Mouse (Mus musculus): ENCODE data around the gene Wdr81. TPM values are rescaled to one million over a fixed set of nuclear protein-coding genes. Genes with fewer than 3 reads are reported as not detected.

Gene Wdr81
- total RNA-seq, 1 experiment from 2014 or later = 16.5 TPM

DNA sequence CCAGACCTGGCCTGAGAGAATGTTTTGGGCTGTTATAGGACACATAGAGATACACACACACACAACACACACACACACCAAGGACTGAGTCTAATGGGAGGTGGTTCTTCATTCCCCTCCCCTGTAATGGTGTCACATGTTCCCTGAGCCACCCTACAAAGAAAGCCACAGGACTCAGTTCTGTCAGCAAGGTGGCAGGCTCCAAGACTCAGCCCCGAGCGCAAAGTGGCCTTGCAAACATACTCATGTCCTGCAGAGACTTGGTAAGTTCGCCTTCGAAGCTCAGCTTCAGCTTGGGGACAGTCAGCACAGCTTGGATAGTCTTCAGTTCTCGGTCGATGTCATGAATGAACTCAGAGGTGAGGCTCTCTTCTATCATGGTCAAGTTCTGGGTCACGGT, 43.9 kb downstream of the Wdr81 start:
- ATAC-seq (replicated peaks; ENCODE audit: insufficient number of reproducible peaks, low FRiP score, low TSS enrichment, poor library complexity, severe bottlenecking) = no peak

DNA sequence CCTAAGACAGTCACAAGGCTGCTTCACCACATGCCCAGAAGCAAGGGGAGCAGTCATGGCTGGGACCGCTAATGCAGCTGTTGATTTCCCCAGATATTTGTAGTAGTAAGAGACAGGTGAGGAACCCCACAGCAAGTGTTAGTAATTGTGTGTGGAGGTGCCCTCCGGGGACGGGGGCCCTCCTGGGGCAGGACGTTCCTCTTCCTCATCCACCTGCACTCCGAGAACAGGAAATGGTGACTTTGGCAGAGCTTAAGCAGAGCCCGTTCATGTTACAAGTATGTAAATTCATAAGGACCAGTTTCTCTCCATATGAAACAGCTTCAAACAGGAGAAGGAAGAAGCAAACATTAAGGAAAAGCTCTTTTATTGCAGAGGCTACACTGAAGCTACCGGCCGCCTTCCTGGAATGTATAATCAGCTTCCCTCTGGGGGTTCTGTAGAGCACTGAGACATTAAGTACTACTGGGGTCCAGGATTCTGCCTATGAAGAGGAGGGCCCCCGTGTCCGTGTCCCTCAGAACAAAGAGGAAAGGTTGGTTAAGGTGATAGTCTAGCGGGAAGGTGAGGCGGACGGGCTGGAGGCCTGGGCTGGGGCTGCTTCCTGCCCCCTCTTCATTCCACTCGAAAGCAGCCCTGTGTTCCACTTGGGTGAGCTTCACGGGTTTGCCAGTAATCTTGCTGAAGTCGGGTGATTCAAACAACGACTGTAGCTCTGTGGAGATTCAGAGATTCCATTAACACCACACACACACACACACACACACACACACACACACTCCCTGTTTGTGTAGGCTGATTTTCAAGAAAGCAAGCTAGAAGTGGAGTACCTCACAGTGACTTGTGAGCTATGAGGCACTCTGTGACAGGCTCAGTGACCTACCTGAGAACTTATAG, 44.6 kb downstream of the Wdr81 start:
- ATAC-seq (replicated peaks; ENCODE audit: insufficient number of reproducible peaks, low FRiP score, low TSS enrichment, poor library complexity, severe bottlenecking) = no peak

DNA sequence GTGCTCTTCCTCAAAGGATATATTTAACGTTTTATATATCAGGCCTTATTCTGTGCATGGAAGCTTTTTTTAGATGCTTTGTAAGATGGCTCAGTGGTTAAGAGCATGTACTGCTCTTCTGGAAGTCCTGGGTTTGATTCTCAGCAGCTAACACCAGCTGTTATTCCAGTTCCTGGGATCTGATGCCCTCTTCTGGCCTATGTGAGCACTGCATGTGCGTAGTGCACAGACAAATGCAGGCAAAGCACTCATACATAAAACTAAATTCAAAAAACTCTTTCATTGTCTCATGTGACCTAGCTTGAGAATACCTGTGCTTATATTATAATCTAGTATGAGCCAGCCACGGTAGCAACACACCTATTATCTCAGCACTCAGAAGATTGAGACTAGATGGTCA, 47.7 kb downstream of the Wdr81 start:
- ATAC-seq (replicated peaks; ENCODE audit: insufficient number of reproducible peaks, low FRiP score, low TSS enrichment, poor library complexity, severe bottlenecking) = peak; percentile 48; the same call in 1 of the 2 replicates

DNA sequence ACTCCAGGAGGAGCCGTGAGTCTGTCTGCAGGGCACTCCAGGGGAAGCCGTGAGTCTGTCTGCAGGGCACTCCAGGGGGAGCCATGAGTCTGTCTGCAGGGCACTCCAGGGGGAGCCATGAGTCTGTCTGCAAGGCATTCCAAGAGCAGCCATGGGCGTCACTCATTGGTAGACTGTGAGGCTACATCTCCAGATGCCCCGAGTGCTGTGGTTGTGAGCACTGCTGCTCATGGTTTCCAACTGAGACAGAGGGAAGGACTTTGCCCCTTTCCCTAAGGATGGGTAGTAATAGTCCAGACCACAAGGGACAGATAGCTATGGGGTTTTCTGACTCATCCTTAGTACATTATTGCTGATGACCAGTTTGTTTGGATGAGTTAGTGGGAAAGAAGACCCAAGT, 48.4 kb downstream of the Wdr81 start:
- no peak for ATAC-seq (replicated peaks; ENCODE audit: insufficient number of reproducible peaks, low FRiP score, low TSS enrichment, poor library complexity, severe bottlenecking)

DNA sequence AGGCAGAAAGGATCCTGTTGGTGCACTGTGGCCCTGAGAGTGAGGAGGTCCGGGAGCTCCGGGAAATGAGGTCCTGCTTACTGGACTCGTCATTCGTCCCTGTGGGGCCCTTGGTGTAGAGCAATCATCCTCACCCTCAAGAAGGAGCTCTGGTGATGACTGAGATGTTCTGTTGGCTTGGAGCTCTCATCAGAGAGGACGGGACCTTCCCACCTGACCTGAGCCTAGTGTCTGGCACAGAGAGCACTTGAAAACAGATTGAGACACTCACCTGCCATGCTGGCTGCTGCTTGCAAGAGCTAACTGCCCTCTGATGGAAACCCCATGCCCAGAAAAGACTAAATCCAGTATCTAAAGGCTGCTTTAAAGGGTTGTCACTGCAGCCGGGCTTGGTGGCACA, 49.7 kb downstream of the Wdr81 start:
- no peak for ATAC-seq (replicated peaks; ENCODE audit: insufficient number of reproducible peaks, low FRiP score, low TSS enrichment, poor library complexity, severe bottlenecking)

DNA sequence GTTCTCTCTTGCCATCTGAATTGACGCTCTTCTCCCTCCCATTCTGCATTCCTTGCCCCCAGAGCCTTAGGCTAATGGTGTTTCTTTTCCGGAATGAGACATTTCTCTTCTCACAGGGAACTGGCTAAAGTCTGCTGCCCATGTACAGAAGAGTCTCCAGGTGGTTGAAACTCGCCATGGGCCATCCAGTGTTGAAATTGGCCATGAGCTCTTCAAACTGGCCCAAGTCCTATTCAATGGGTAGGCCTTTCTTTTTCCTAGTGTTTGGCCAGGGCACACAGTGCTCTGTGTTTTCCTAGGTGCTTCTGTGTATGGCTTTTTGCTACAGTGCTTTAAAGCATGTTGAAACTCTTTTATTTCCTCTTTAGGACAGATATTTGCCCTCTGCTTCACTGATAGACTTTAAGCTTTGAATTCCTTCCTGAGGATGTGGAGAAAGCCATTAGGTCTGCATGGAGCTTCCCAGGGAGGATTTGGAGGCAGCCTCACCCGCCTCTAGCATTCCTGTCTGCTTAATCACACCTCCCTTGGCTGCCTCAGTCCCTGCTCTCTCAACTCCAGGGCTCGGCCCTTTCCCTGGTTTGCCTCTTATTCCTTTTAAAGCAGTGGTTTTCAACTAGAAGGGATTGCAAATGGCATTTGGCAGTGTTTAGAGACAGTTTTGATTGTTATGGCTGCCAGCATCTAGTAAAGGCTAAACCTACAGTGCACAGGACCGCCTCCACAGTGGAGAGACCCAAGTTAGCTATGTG, 51.0 kb downstream of the Wdr81 start:
- ATAC-seq (replicated peaks; ENCODE audit: insufficient number of reproducible peaks, low FRiP score, low TSS enrichment, poor library complexity, severe bottlenecking) = no peak

DNA sequence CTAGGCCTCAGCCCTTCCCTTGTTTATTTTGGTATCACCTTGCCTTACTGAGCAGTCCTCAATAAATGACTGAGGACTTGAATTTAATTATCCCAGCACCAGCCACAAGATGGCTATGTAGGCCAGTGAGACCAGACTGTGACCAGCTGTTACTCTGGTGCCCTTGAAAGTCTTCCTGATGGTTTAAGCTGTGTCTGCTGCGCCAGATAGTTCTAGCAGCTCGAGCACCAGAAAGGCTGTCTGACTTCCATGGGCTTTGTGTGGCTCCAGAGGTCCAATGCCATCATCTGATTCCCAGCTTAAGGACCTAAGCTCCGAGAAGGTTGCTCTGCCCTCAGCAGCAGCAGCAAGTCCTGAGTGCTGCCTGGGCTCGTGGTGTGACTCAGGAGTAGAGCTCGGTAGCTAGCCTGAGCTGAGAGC, 52.2 kb downstream of the Wdr81 start:
- no peak for ATAC-seq (replicated peaks; ENCODE audit: insufficient number of reproducible peaks, low FRiP score, low TSS enrichment, poor library complexity, severe bottlenecking)

DNA sequence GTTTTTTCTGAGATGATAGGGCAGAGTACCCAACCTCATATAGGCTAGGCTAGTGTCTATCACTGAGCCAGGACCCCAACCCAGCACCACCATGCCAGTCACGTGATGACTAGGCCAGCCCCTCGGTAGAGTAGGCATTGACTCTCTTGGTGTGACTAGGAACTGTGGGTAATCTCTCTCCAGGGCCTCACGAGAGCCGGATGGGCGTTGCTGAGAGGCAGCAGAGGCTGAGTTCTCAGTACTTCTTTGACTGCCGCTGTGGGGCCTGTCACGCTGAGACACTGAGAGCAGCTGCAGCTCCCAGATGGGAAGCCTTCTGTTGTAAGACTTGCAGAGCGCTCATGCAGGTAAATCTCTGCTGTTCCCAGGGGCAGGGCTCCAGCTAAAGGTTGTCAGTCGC, 54.4 kb downstream of the Wdr81 start:
- ATAC-seq (replicated peaks; ENCODE audit: insufficient number of reproducible peaks, low FRiP score, low TSS enrichment, poor library complexity, severe bottlenecking) = no peak

DNA sequence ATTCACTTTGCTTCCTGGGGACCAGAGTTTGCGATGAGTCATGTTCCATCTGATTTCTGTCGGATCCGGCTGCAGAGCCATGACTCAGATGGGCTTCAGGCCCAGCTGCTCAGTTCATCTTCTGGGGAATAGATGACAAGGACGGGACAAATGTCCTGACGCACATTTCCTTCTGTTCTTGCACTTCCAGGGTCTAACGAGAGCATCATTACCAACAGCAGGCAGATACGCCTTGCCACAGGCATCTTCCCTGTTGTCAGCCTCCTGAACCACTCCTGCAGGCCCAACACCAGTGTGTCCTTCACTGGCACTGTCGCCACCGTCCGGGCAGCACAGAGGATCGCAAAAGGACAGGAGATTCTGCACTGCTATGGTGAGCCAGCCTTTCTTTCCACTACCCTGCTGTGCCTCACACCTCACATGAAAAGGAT, 55.1 kb downstream of the Wdr81 start:
- ATAC-seq (replicated peaks; ENCODE audit: insufficient number of reproducible peaks, low FRiP score, low TSS enrichment, poor library complexity, severe bottlenecking) = no peak

DNA sequence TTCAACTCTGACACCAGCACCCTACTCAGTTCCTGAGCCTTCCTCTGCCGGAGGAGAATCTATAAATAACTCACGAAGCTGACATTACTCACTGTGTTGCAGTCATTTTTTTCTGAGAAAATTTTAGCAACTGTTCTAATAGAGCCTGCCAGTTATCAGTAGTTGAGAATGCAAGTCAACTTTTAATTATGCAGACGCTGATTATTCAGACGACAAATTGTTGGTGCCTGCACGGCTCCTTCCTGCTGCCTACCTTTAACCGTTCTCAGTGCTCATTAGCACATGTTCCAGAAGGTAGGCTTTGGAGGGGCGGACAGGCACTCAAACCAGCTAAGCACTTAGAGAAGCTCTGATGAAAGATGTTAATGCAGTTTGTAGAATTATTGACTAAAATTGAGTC, 57.1 kb downstream of the Wdr81 start:
- ATAC-seq (replicated peaks; ENCODE audit: insufficient number of reproducible peaks, low FRiP score, low TSS enrichment, poor library complexity, severe bottlenecking) = no peak

DNA sequence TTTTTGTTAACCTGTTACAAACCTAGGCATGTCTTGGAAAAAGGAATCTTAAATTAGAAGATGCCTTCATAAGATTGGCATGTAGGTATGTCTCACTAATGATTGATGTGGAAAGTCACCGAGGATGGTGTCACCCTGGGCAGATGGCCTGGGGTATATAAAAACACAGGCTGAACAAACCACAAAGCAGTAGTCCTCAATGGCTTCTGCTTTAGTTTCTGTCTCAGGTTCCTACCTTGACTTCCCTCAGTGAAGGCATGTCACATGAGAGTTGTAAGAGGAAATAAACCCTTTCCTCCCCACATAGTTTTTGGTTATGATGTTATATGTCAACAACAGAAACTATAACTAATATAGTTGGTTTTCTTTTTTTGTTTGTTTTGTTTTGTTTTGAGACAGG, 58.9 kb downstream of the Wdr81 start:
- ATAC-seq (replicated peaks; ENCODE audit: insufficient number of reproducible peaks, low FRiP score, low TSS enrichment, poor library complexity, severe bottlenecking) = no peak; the same call in 1 of the 2 replicates

Other genes with a start within 250 kb of the Wdr81 start
- 80.4 to 103 TPM (median 85.0 TPM) in 3 replicates for gene Rpa1, start 106.4 kb downstream of the Wdr81 start, total RNA-seq (2017)
- gene Smyd4, start 106.3 kb downstream of the Wdr81 start, total RNA-seq (2017) = 11.4 to 20.4 TPM (median 12.6 TPM) in 3 replicates
- gene Serpinf1, start 32.0 kb downstream of the Wdr81 start, total RNA-seq (2017) = not detected in 3 replicates
- 0.19 TPM in 1 of 3 replicates, not detected in the others for gene Serpinf2, start 15.1 kb downstream of the Wdr81 start, total RNA-seq (2017)
- 1.0 to 8.1 TPM (median 1.3 TPM) in 3 replicates for gene Tlcd2, start 7.0 kb upstream of the Wdr81 start, total RNA-seq (2017)
- gene Prpf8, start 32.1 kb upstream of the Wdr81 start, total RNA-seq (2017) = 65.5 to 114 TPM (median 72.0 TPM) in 3 replicates
- gene Rilp, start 55.4 kb upstream of the Wdr81 start, total RNA-seq (2017) = 3.7 to 7.0 TPM (median 4.9 TPM) in 3 replicates
- 1.6 TPM in 2 of 3 replicates, not detected in the other for gene Scarf1, start 58.8 kb upstream of the Wdr81 start, total RNA-seq (2017)
- 33.3 to 44.2 TPM (median 36.6 TPM) in 3 replicates for gene Slc43a2, start 77.0 kb upstream of the Wdr81 start, total RNA-seq (2017)
- gene Pitpna, start 133.4 kb upstream of the Wdr81 start, total RNA-seq (2017) = 113 to 174 TPM (median 147 TPM) in 3 replicates
- gene Inpp5k, start 176.3 kb upstream of the Wdr81 start, total RNA-seq (2017) = 68.4 to 82.5 TPM (median 80.2 TPM) in 3 replicates
- 93.0 to 115 TPM (median 97.0 TPM) in 3 replicates for gene Myo1c, start 195.8 kb upstream of the Wdr81 start, total RNA-seq (2017)
- 101 to 126 TPM (median 121 TPM) in 3 replicates for gene Crk, start 224.5 kb upstream of the Wdr81 start, total RNA-seq (2017)